Mouse (Mus musculus) right cerebral cortex, postnatal 36 days (tissue): ENCODE measurements around the gene Commd4.
A peak's percentile ranks its signal among the peaks of the same experiment; 100 is the strongest.
"Not testable (repeated sequence)": the region's sequence is repeated elsewhere in the genome, so short reads cannot be mapped to it uniquely, and the experiment has no call there.

Experiments
- DNase-seq, 2 experiments: peaks; one replicate each; pipeline ENCODE4 v3.0.0; 2022; ENCODE audit warnings: low spot score in 2 of 2, mixed read lengths in 1 of 2

Commd4 gene

GRCm38 (mm10) chr9:57158013-57158470 lies at the start of gene Commd4:
Gene Commd4 (minus strand): TSS chr9:57158331.
- peak; percentile 89 to 94 for DNase-seq

- no peak for DNase-seq
These were observed 48.8 kb upstream of the Commd4 start for GRCm38 (mm10) chr9:57206896-57207295.

GRCm38 (mm10) chr9:57203571-57203970 lies 45.4 kb upstream of the Commd4 start:
- not testable (repeated sequence) for DNase-seq

GRCm38 (mm10) chr9:57202981-57203380 lies 44.9 kb upstream of the Commd4 start:
- DNase-seq, result no peak

GRCm38 (mm10) chr9:57197414-57197813 lies 39.3 kb upstream of the Commd4 start:
- no peak for DNase-seq

GRCm38 (mm10) chr9:57196708-57197107 lies 38.6 kb upstream of the Commd4 start:
- DNase-seq, result no peak

- no peak for DNase-seq
These were observed 10.3 kb upstream of the Commd4 start for GRCm38 (mm10) chr9:57168411-57168810.

- no peak for DNase-seq
These were observed 8.0 kb upstream of the Commd4 start for GRCm38 (mm10) chr9:57166173-57166572.

GRCm38 (mm10) chr9:57163137-57163536 lies 5.0 kb upstream of the Commd4 start:
- no peak for DNase-seq

- DNase-seq, result no peak
These were observed 4.4 kb upstream of the Commd4 start for GRCm38 (mm10) chr9:57162496-57162895.

- no peak for DNase-seq
These were observed 375 bp upstream of the Commd4 start for GRCm38 (mm10) chr9:57158506-57158905.

- no peak for DNase-seq
These were observed 632 bp downstream of the Commd4 start for GRCm38 (mm10) chr9:57157499-57157898.

- DNase-seq, result no peak
These were observed 1.3 kb downstream of the Commd4 start for GRCm38 (mm10) chr9:57156823-57157222.

- no peak for DNase-seq
These were observed 1.7 kb downstream of the Commd4 start for GRCm38 (mm10) chr9:57156383-57156782.

GRCm38 (mm10) chr9:57152331-57152730 lies 5.8 kb downstream of the Commd4 start:
- DNase-seq, result no peak

- no peak for DNase-seq
These were observed 7.9 kb downstream of the Commd4 start for GRCm38 (mm10) chr9:57150192-57150591.

GRCm38 (mm10) chr9:57149021-57149420 lies 9.1 kb downstream of the Commd4 start:
- DNase-seq, result no peak

- DNase-seq, result peak; percentile 91 to 95
These were observed 9.8 kb downstream of the Commd4 start, which contains the start of gene Neil1 for GRCm38 (mm10) chr9:57148144-57148878. Gene Neil1 (minus strand): TSS chr9:57148305.

GRCm38 (mm10) chr9:57147205-57148143 lies 10.7 kb downstream of the Commd4 start:
- DNase-seq, result no peak

- no peak for DNase-seq
These were observed 11.6 kb downstream of the Commd4 start for GRCm38 (mm10) chr9:57146451-57147066.

- no peak for DNase-seq
These were observed 13.3 kb downstream of the Commd4 start for GRCm38 (mm10) chr9:57144830-57145229.

- no peak for DNase-seq
These were observed 14.9 kb downstream of the Commd4 start for GRCm38 (mm10) chr9:57143212-57143611.
